Mouse (Mus musculus) cerebellum, adult 2 months (tissue): ENCODE measurements around the gene Npff.

Source experiments
- CTCF ChIP-seq: fragments of 200-500 bp; IDR thresholded peaks from 2 replicates; pipeline ENCODE4 v1.5.1; 2011; ENCODE audit warnings: low read depth, mild to moderate bottlenecking, control low read depth, low read length, moderate library complexity, borderline replicate concordance; ENCODE audit not compliant: insufficient read depth
- POLR2A ChIP-seq: fragments of 200-500 bp; IDR thresholded peaks from 2 replicates; pipeline ENCODE4 v1.6.1; 2011; ENCODE audit warnings: low read length, control low read depth, borderline replicate concordance; ENCODE audit not compliant: insufficient read depth

DNA sequence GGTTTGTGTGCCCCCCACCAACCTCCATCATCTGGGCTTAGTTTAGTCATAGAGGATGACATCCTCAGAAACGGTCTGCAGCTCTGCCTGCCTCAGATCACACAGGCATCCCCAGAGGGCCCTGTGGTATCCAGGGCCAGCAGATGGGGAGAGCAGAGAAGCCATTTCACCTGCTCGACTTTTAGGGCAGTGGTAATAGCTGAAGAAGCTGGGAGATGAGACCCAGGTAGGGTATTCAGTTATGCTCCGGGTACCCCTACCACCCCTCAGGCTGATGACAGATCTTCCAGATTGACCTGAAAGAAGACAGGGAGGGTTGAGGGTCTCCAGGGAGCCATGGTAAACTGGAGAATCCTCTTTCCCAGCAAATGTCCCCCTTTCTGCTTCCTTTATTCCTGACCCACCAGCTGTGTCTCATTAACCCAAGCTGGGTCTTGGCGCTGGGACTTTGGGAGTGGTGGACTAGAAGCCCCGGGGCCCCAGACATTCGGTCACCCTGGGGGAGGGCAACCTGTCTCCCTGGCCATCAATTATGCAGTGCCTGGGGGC is 13.4 kb downstream of the Npff start:
- TF ChIP-seq POLR2A (no peak), CTCF (no peak)
